Mouse (Mus musculus) erythroblast, embryonic 14.5 days (primary cell): ENCODE results near the gene G430095P16Rik. TPM values are rescaled to one million over a fixed set of nuclear protein-coding genes. Genes with fewer than 3 reads are reported as not detected.

ENCODE experiments used
- H3K27me3 ChIP-seq: 2 replicates; pipeline ENCODE4 v1.6.1; 2012; ENCODE audit warnings: inconsistent platforms; ENCODE audit not compliant: control insufficient read depth
- H3K36me3 ChIP-seq: 2 replicates; pipeline ENCODE4 v1.6.1; 2012; ENCODE audit warnings: mild to moderate bottlenecking, inconsistent platforms; ENCODE audit not compliant: control insufficient read depth
- H3K4me1 ChIP-seq: 2 replicates; pipeline ENCODE4 v1.6.1; 2012; ENCODE audit warnings: inconsistent platforms; ENCODE audit not compliant: control insufficient read depth
- H3K4me3 ChIP-seq: replicated peaks from 2 replicates; pipeline ENCODE3; 2012; ENCODE audit warnings: moderate library complexity, mild to moderate bottlenecking, inconsistent platforms
- H3K9me3 ChIP-seq: 2 replicates; pipeline ENCODE4 v1.6.1; 2012; ENCODE audit warnings: low read length, inconsistent platforms, mixed read lengths; ENCODE audit not compliant: control insufficient read depth
- GATA1 ChIP-seq: IDR thresholded peaks from 2 replicates; pipeline ENCODE4 v1.6.1; 2012; ENCODE audit warnings: low read length, inconsistent platforms, mixed read lengths
- TAL1 ChIP-seq: IDR thresholded peaks from 3 replicates; pipeline ENCODE4 v1.6.1; 2012; ENCODE audit warnings: low read length, inconsistent platforms, mixed read lengths
- polyA plus RNA-seq: library from polyadenylated mRNA; stranded (reverse); fragments of >175 nt; gene quantifications from 2 replicates; pipeline ENCODE4 v1.2.3, GENCODE M21; 2012

The G430095P16Rik gene
- polyA plus RNA-seq, 1 experiment, result 11.9 TPM

- Histone ChIP-seq H3K27me3 (peaks cover 5% of the 10 kb centered on the region), H3K36me3 (peaks cover 59% of the 10 kb centered on the region), H3K9me3 (no peaks in the 10 kb centered on the region), H3K4me1 (peaks cover 81% of the 10 kb centered on the region), H3K4me3 (no peak overlapping the region)
- no peak for TF ChIP-seq TAL1
- no peak for TF ChIP-seq GATA1
Observed at GRCm38 (mm10) chr8:84715893-84716468, 6.8 kb upstream of the G430095P16Rik start.

- H3K27me3 ChIP-seq, result peaks cover 5% of the 10 kb centered on the region
Observed at GRCm38 (mm10) chr8:84716790-84717189, 6.0 kb upstream of the G430095P16Rik start.

GRCm38 (mm10) chr8:84718476-84718875 lies 4.3 kb upstream of the G430095P16Rik start:
- Histone ChIP-seq H3K4me3 (no peak overlapping the region), H3K27me3 (peaks cover 5% of the 10 kb centered on the region), H3K4me1 (peaks cover 81% of the 10 kb centered on the region), H3K36me3 (peaks cover 65% of the 10 kb centered on the region), H3K9me3 (no peaks in the 10 kb centered on the region)
- TF ChIP-seq GATA1 (no peak), TAL1 (no peak)

More at GRCm38 (mm10) chr8:84716790-84717189, 6.0 kb upstream of the G430095P16Rik start:
- Histone ChIP-seq H3K9me3 (no peaks in the 10 kb centered on the region), H3K36me3 (peaks cover 67% of the 10 kb centered on the region), H3K4me3 (no peak overlapping the region), H3K4me1 (peaks cover 81% of the 10 kb centered on the region)
- TF ChIP-seq TAL1 (no peak), GATA1 (no peak)

- Histone ChIP-seq H3K9me3 (no peaks in the 10 kb centered on the region), H3K4me1 (peaks cover 81% of the 10 kb centered on the region), H3K27me3 (peaks cover 3% of the 10 kb centered on the region), H3K4me3 (no peak overlapping the region), H3K36me3 (peaks cover 65% of the 10 kb centered on the region)
- TF ChIP-seq TAL1 (no peak), GATA1 (no peak)
Observed at GRCm38 (mm10) chr8:84718959-84719690, 3.7 kb upstream of the G430095P16Rik start.

GRCm38 (mm10) chr8:84722530-84722849 lies 317 bp upstream of the G430095P16Rik start:
- Histone ChIP-seq H3K4me3 (peak overlapping the region; percentile 67), H3K36me3 (peaks cover 86% of the 10 kb centered on the region), H3K9me3 (no peaks in the 10 kb centered on the region), H3K27me3 (no peaks in the 10 kb centered on the region), H3K4me1 (peaks cover 97% of the 10 kb centered on the region)
- TF ChIP-seq GATA1 (no peak), TAL1 (no peak)

GRCm38 (mm10) chr8:84723571-84723900 lies 729 bp downstream of the G430095P16Rik start:
- TF ChIP-seq TAL1, result no peak
- TF ChIP-seq GATA1, result no peak
- peaks cover 98% of the 10 kb centered on the region for H3K4me1 ChIP-seq
- peaks cover 89% of the 10 kb centered on the region for H3K36me3 ChIP-seq
- no peaks in the 10 kb centered on the region for H3K9me3 ChIP-seq
- peak overlapping the region; percentile 67 for H3K4me3 ChIP-seq
- H3K27me3 ChIP-seq, result no peaks in the 10 kb centered on the region

GRCm38 (mm10) chr8:84724683-84725082 lies 1.9 kb downstream of the G430095P16Rik start:
- no peak for TF ChIP-seq GATA1
- peak; percentile 41; the same call in 1 of the 3 replicates for TF ChIP-seq TAL1
- Histone ChIP-seq H3K4me3 (peak overlapping the region; percentile 67), H3K9me3 (no peaks in the 10 kb centered on the region), H3K36me3 (peaks cover 87% of the 10 kb centered on the region), H3K27me3 (no peaks in the 10 kb centered on the region), H3K4me1 (peaks cover 100% of the 10 kb centered on the region)

GRCm38 (mm10) chr8:84725246-84725940 lies 2.6 kb downstream of the G430095P16Rik start:
- TF ChIP-seq TAL1, result no peak
- TF ChIP-seq GATA1, result no peak
- H3K4me3 ChIP-seq, result peak overlapping the region; percentile 67
- no peaks in the 10 kb centered on the region for H3K27me3 ChIP-seq
- H3K36me3 ChIP-seq, result peaks cover 87% of the 10 kb centered on the region
- H3K4me1 ChIP-seq, result peaks cover 100% of the 10 kb centered on the region
- H3K9me3 ChIP-seq, result peaks cover 3% of the 10 kb centered on the region

GRCm38 (mm10) chr8:84725941-84726259 lies 3.1 kb downstream of the G430095P16Rik start:
- peaks cover 3% of the 10 kb centered on the region for H3K9me3 ChIP-seq
- H3K4me1 ChIP-seq, result peaks cover 100% of the 10 kb centered on the region
- no peaks in the 10 kb centered on the region for H3K27me3 ChIP-seq
- peaks cover 83% of the 10 kb centered on the region for H3K36me3 ChIP-seq
- H3K4me3 ChIP-seq, result peak overlapping the region; percentile 67
- TF ChIP-seq GATA1 (no peak), TAL1 (no peak)
